Mouse (Mus musculus) kidney, embryonic 16.5 days (tissue): Measurements from ENCODE around the gene Elp6. TPM values are rescaled to one million over a fixed set of nuclear protein-coding genes. Genes with fewer than 3 reads are reported as not detected.
A peak's percentile ranks its signal among the peaks of the same experiment; 100 is the strongest.

ENCODE experiments used
- ATAC-seq: fragments of 200-750 bp; cut with Nextera tagmentation; 2 replicates; pipeline ENCODE4 v1.8.0; 2017; ENCODE audit warnings: moderate TSS enrichment; ENCODE audit not compliant: low FRiP score, low TSS enrichment
- H3K27ac ChIP-seq: fragments of 300-500 bp; sonication (generic); 2 replicates; pipeline ENCODE4 v1.5.1; 2014; ENCODE audit warnings: low read length
- H3K27me3 ChIP-seq: fragments of 300-500 bp; sonication (generic); 2 replicates; pipeline ENCODE4 v1.6.1; 2014; ENCODE audit warnings: low read length, control low read depth, mixed read lengths; ENCODE audit not compliant: insufficient read depth
- H3K36me3 ChIP-seq: fragments of 300-500 bp; sonication (generic); 2 replicates; pipeline ENCODE4 v1.6.1; 2014; ENCODE audit warnings: low read length, control low read depth, mixed read lengths; ENCODE audit not compliant: insufficient read depth
- H3K4me1 ChIP-seq: fragments of 300-500 bp; sonication (generic); 2 replicates; pipeline ENCODE4 v1.6.1; 2014; ENCODE audit warnings: low read length, control low read depth, mixed read lengths; ENCODE audit not compliant: insufficient read depth
- H3K4me2 ChIP-seq: fragments of 300-500 bp; sonication (generic); replicated peaks from 2 replicates; pipeline ENCODE4 v1.6.1; 2014; ENCODE audit warnings: low read depth, low read length
- H3K4me3 ChIP-seq: fragments of 300-500 bp; sonication (generic); 2 replicates; pipeline ENCODE4 v1.5.1; 2014; ENCODE audit warnings: mild to moderate bottlenecking, low read length
- H3K9ac ChIP-seq: fragments of 300-500 bp; sonication (generic); replicated peaks from 2 replicates; pipeline ENCODE4 v1.6.1; 2014; ENCODE audit warnings: low read length
- H3K9me3 ChIP-seq: fragments of 300-500 bp; sonication (generic); 2 replicates; pipeline ENCODE4 v1.6.1; 2016; ENCODE audit warnings: low read length, control low read depth
- WGBS: fragments of 180-500 bp; shearing (Covaris S2); extraction: QIAGEN DNeasy Blood & Tissue Kit; methylation state at CpG from one replicate; pipeline ENCODE4 v1.1.7; 2014; 5-methylcytosine and 5-hydroxymethylcytosine counted together
- polyA plus RNA-seq: library from polyadenylated mRNA; unstranded; fragments of >200 nt; fragmentation: Nextera tagmentation; extraction: Ambion mirVana; gene quantifications from 2 replicates; pipeline ENCODE4 v1.2.1, GENCODE M21; 2015

Elp6 gene
- 29.6 and 32.4 TPM in 2 replicates for polyA plus RNA-seq

DNA sequence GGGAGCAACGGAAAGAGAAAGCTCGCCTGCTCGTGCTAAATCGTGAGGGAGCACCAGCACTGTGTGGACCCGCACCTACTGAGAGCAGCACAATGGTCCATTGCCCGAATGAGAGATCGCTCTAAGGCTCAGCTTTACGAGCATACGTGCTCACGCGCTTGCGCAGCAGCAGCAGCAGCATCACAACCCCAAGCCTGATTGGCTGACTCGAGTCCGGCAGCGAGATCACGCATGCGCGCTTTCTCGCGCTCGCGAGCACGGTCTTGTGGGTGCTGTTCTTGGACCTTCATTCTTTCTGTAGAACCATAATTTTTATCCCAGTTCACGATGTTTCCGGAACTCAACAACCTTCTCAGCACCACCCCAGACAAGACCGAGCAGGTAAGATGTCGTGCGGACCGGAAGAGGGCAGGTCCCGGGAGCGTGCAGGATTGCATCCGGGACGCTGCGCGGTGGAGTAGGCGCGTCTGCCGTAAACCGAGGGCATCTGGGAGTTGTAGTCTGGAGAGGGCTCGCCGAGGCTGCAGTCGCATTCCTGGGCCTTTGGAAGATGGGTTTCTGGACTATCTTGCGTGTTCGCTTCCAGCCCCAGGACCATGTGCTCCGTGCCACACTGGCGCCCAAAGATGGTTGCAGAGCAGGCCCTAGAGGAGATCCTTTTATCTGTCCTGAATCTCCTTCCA is at the start of gene Elp6:
Gene Elp6 (plus strand): TSS at position 205 of the 683 bp plus-strand sequence.
- peaks cover 10% of the 10 kb centered on the region for H3K9me3 ChIP-seq
- H3K27me3 ChIP-seq = no peaks in the 10 kb centered on the region
- peak; percentile 98 for ATAC-seq
- under 1% methylated on average over 46 of the region's 46 CpGs for WGBS
- H3K9ac ChIP-seq = peak within 1 kb of the TSS; percentile 85
- peak within 1 kb of the TSS; percentile 94 for H3K27ac ChIP-seq
- H3K4me1 ChIP-seq = peaks cover 9% of the 10 kb centered on the region
- peak within 1 kb of the TSS; percentile 65 for H3K4me2 ChIP-seq
- peaks cover 3% of the 10 kb centered on the region for H3K36me3 ChIP-seq
- H3K4me3 ChIP-seq = peak within 1 kb of the TSS; percentile 52

DNA sequence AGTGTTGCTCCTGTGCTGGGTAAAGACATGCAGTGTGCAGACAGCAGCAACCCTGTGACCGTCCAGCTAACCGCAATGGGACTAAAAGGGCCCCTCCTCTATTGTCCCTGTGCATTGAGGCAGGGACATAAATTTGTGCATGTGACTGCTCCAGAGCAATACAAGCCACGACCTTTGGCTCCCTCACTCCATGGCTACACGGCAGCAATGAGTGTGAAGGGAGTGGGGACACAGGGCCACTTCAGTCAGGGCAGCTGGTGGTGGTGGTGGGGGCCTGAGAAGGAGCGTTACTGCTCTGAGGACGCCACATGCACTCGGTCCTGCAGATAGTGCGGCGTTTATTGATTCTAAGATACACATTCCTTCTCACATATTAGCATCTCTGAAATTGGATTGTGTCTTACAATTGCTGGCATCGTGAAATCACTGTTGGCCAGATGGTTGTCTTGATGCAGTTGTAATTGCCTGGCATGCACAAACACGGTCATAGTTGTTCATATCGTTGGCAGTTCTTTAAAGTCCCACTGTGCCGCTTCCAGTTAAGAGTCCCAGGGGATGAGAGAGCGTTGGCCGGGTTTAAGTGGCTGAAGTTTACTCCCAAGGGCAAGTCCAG is 49.5 kb upstream of the Elp6 start:
- Histone ChIP-seq H3K36me3 (no peaks in the 10 kb centered on the region), H3K4me3 (no peak overlapping the region), H3K9me3 (no peaks in the 10 kb centered on the region), H3K27me3 (no peaks in the 10 kb centered on the region), H3K4me2 (no peak overlapping the region), H3K9ac (no peak overlapping the region), H3K4me1 (no peaks in the 10 kb centered on the region), H3K27ac (no peak overlapping the region)
- WGBS = 53% methylated on average over 15 of the region's 15 CpGs
- ATAC-seq = no peak

DNA sequence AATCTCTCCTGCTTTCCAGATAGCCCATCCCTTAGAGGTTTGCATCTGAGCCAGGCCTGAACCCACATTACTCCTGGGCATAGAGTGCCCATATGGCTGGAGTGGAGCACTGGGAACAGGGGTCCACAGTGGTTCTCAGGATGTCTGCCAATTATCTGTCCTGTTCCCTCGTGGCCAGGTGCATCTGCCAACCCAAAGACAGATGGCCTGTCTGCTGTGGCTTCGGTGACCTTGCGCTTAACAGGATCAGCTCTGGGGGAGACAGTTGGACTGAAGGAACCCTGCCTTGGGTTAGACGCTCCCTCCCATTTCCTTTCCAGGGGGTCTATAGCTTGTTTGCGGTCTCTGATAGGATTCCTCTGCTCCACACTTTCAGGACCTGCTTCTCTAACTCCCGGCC is 46.3 kb upstream of the Elp6 start:
- 73% methylated on average over 6 of the region's 6 CpGs for WGBS
- no peaks in the 10 kb centered on the region for H3K27me3 ChIP-seq
- no peaks in the 10 kb centered on the region for H3K4me1 ChIP-seq
- no peak overlapping the region for H3K27ac ChIP-seq
- no peaks in the 10 kb centered on the region for H3K9me3 ChIP-seq
- H3K4me2 ChIP-seq = no peak overlapping the region
- no peak overlapping the region for H3K4me3 ChIP-seq
- H3K9ac ChIP-seq = no peak overlapping the region
- no peaks in the 10 kb centered on the region for H3K36me3 ChIP-seq
- ATAC-seq = no peak

DNA sequence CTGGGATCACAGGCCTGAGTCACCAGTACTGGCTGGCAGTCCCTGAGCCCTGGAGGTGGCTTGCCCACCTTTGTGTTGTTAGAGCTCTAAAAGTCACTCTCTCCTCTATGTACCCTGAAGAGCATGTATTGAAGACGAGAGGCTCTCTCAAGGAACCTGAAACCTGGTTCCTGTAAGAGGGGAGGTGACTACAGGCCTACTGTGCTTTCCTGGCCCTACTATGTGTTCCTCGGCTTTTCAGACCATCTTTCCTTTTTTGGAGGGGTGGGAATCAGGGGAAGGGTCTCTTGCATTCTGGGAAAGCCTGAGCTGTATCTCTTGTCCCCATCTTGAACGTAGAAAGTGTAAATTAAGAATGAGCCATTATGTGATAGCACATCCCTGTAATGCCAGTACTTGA is 45.9 kb upstream of the Elp6 start:
- WGBS = 90% methylated on average over 3 of the region's 3 CpGs
- H3K36me3 ChIP-seq = no peaks in the 10 kb centered on the region
- ATAC-seq = no peak
- no peaks in the 10 kb centered on the region for H3K27me3 ChIP-seq
- no peak overlapping the region for H3K4me3 ChIP-seq
- no peaks in the 10 kb centered on the region for H3K4me1 ChIP-seq
- no peak overlapping the region for H3K4me2 ChIP-seq
- no peak overlapping the region for H3K9ac ChIP-seq
- no peaks in the 10 kb centered on the region for H3K9me3 ChIP-seq
- H3K27ac ChIP-seq = no peak overlapping the region

DNA sequence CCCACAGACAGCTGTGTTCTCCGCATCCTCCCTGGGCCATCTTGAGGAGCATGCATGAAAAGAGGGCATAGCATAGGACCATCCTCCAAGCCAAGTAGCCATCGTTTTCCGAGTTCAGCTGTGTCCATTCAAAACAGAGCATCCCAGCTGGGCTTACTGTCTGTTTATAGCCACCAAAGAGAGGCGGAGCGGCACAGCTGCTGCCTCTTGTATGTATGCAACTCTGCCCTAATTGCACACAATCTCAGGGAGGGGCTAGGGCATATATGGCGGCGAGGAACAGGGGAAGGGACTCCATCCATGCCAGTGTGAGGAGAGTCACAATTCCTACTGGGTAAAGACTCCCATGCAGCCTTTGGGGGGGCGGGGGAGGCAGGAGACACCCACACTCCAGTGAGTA is 41.8 kb upstream of the Elp6 start:
- no peaks in the 10 kb centered on the region for H3K36me3 ChIP-seq
- no peak for ATAC-seq
- WGBS = 79% methylated on average over 8 of the region's 8 CpGs
- H3K4me1 ChIP-seq = no peaks in the 10 kb centered on the region
- no peak overlapping the region for H3K4me2 ChIP-seq
- H3K27me3 ChIP-seq = no peaks in the 10 kb centered on the region
- no peak overlapping the region for H3K4me3 ChIP-seq
- H3K27ac ChIP-seq = no peak overlapping the region
- no peak overlapping the region for H3K9ac ChIP-seq
- H3K9me3 ChIP-seq = no peaks in the 10 kb centered on the region

DNA sequence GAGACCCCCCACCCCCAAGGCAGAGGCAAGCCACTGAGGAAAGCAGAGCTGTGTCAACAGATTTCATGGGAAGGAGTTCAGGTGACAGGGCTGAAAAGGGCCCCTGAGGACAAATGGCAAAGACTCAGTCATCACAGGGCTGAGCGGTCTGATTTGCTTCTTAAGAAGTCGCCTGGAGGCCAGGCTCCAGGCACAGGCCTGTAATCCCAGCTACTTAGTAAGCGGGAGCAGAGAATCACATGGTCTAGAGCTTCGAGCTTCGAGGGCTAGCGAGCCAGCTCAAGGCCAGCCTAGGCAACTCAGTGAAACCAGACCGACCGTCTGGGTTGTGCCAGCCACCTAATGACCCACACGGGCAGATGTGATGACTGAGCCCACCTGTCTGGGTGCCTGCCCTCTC is 40.0 kb upstream of the Elp6 start:
- Histone ChIP-seq H3K4me1 (no peaks in the 10 kb centered on the region), H3K4me2 (no peak overlapping the region), H3K4me3 (no peak overlapping the region), H3K36me3 (no peaks in the 10 kb centered on the region), H3K9ac (no peak overlapping the region), H3K27me3 (no peaks in the 10 kb centered on the region), H3K9me3 (no peaks in the 10 kb centered on the region), H3K27ac (no peak overlapping the region)
- 71% methylated on average over 9 of the region's 9 CpGs for WGBS
- ATAC-seq = no peak

DNA sequence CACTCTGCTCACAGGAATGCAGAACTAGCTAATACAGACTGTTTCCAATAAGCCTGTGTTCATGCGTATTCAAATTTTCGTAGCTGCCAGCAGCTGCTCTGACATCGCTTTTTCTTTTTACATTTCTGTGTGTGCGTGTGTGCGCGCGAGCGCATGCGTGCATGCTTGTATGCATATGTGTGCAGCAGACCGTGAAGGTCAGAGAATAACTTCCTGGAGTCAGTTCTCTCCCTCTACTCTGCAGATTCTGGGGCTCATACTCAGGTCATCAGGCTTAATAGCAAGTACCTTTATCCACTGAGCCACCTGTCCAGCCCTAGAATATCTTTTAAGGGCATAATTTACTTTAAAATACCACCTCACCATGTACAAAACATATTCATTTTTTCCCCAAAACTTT is 36.6 kb upstream of the Elp6 start:
- Histone ChIP-seq H3K4me3 (no peak overlapping the region), H3K4me1 (no peaks in the 10 kb centered on the region), H3K4me2 (no peak overlapping the region), H3K27me3 (no peaks in the 10 kb centered on the region), H3K36me3 (no peaks in the 10 kb centered on the region), H3K9ac (no peak overlapping the region), H3K9me3 (no peaks in the 10 kb centered on the region), H3K27ac (no peak overlapping the region)
- 80% methylated on average over 10 of the region's 10 CpGs for WGBS
- ATAC-seq = no peak

DNA sequence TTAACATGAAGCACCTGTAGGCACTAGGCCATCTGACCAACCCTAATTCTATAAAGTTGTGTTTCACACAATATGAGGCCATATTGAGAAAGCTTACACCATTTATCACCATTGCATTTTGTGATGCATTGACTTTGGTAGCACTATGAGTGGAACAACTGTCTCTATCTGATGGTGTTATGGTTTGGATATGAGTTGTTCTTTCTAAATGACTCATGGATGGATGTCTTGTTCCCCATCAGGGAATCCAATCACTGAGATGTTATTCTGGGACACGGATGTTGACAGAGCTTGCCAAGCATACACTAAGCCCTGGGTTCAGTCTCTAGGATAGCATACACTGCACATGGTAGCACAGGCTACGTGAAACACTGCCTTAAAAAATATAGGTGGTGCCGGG is 32.6 kb upstream of the Elp6 start:
- Histone ChIP-seq H3K4me3 (no peak overlapping the region), H3K9ac (no peak overlapping the region), H3K4me1 (no peaks in the 10 kb centered on the region), H3K4me2 (no peak overlapping the region), H3K36me3 (no peaks in the 10 kb centered on the region), H3K27me3 (no peaks in the 10 kb centered on the region), H3K9me3 (no peaks in the 10 kb centered on the region), H3K27ac (no peak overlapping the region)
- ATAC-seq = no peak
- 96% methylated on average over 3 of the region's 3 CpGs for WGBS

DNA sequence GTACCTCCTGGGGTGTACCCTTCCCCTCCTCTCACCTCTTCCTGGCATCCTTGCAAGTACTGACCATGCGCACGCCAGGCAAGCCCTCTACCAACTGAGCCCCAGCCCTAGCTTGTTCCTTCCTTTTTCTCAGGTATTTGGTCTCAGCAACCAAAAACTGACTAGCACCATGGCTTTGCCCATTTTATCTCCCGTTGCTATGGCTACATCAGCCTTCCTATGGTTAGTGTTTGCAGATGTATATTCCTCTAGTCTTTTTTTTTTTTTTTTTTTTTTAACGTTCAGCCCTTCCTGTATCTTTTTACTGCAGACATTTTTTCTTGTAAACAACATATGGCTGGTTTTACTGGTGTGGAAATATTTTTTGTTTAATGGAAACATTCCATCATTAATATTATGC is 31.5 kb upstream of the Elp6 start:
- no peak overlapping the region for H3K4me2 ChIP-seq

DNA sequence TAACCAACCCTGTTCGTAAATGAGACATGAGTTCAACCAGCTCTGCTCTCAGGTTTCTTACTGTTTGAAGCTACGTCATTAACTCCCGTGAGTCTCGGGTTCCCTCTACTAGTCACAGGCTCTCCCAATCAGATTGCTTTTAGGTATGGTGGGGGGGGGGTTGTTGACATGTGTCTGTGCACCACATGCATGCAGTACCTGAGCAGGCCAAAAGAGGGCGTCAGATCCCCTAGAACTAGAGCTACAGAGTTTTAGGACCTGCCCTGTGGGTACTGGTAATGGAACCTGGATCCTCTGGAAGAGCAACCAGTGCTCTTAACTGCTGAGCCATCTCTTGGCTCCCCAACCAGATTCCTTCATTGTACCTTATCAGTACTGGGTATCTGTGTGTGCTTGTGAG is 29.1 kb upstream of the Elp6 start:
- ATAC-seq = no peak
- no peaks in the 10 kb centered on the region for H3K27me3 ChIP-seq
- no peak overlapping the region for H3K4me3 ChIP-seq
- no peaks in the 10 kb centered on the region for H3K9me3 ChIP-seq
- 32% methylated on average over 5 of the region's 5 CpGs for WGBS
- H3K4me2 ChIP-seq = no peak overlapping the region
- no peak overlapping the region for H3K9ac ChIP-seq
- H3K27ac ChIP-seq = no peak overlapping the region
- H3K36me3 ChIP-seq = no peaks in the 10 kb centered on the region
- no peaks in the 10 kb centered on the region for H3K4me1 ChIP-seq

More for the DNA sequence above, 31.5 kb upstream of the Elp6 start:
- Histone ChIP-seq H3K27me3 (no peaks in the 10 kb centered on the region), H3K27ac (no peak overlapping the region), H3K9me3 (no peaks in the 10 kb centered on the region), H3K4me1 (no peaks in the 10 kb centered on the region), H3K9ac (no peak overlapping the region), H3K4me3 (no peak overlapping the region), H3K36me3 (no peaks in the 10 kb centered on the region)
- ATAC-seq = no peak
- 79% methylated on average over 4 of the region's 4 CpGs for WGBS
